8 mouse cellular contexts compared by ENCODE assay signal in genomic region chr11:61174821-61175658, GRCm38 (mm10). TPM values are rescaled to one million over a fixed set of nuclear protein-coding genes. Genes with fewer than 3 reads are reported as not detected.
DNase-seq lines count a peak whose midpoint lies in the region; ATAC-seq lines count a peak whose summit lies in the region.

Usp22 (minus strand) TSS chr11:61175055.

- H3K4me3 ChIP-seq in hindbrain, embryonic 11.5 days (ENCODE audit: low read depth, low read length), result peak within 1 kb of the TSS; percentile 97

- peak within 1 kb of the TSS; percentile 97 for H3K27ac ChIP-seq in hindbrain, embryonic 11.5 days (ENCODE audit: low read depth, low read length)

- under 1% methylated on average over 68 of the region's 69 CpGs for WGBS in hindbrain, embryonic 11.5 days

- peak within 1 kb of the TSS; percentile 50 for H3K4me2 ChIP-seq in hindbrain, embryonic 11.5 days (replicated peaks; ENCODE audit: low read depth, low read length)

- H3K9ac ChIP-seq in hindbrain, embryonic 11.5 days (ENCODE audit: low read depth, low read length), result peak within 1 kb of the TSS; percentile 100

- H3K4me1 ChIP-seq in hindbrain, embryonic 11.5 days (replicated peaks; ENCODE audit: control insufficient read depth, insufficient read depth, low read length), result peaks cover 3% of the 10 kb centered on the region; the same call in 1 of the 2 replicates

- no peaks in the 10 kb centered on the region for H3K9me3 ChIP-seq in hindbrain, embryonic 11.5 days (ENCODE audit: control insufficient read depth, low read length)

- H3K36me3 ChIP-seq in hindbrain, embryonic 11.5 days (ENCODE audit: control insufficient read depth, insufficient read depth, low read length), result no peaks in the 10 kb centered on the region

- peak; percentile 98 for ATAC-seq in hindbrain, embryonic 11.5 days (ENCODE audit: low FRiP score)

- H3K27me3 ChIP-seq in hindbrain, embryonic 11.5 days (ENCODE audit: control insufficient read depth, insufficient read depth, low read length), result no peaks in the 10 kb centered on the region

- peak; percentile 99 for DNase-seq in Muller cell, postnatal 12 days (ENCODE audit: inconsistent ontology term)
- peak; percentile 100 for DNase-seq in cerebellum, adult 9-11 months
- DNase-seq in frontal cortex, adult 2 months (ENCODE audit: extremely low spot score in 1 of 2, low spot score in 1 of 2), result peak; percentile 100
- peak; percentile 98 for DNase-seq in hindbrain, embryonic 11.5 days (ENCODE audit: low spot score)
- DNase-seq in layer of hippocampus, postnatal 10 days (ENCODE audit: low spot score in 2 of 2), result peak; percentile 99
- peak; percentile 100 for DNase-seq in lung, postnatal 10 days
- DNase-seq in ovary, postnatal 36 days (ENCODE audit: low spot score), result peak; percentile 98
- peak; percentile 98 for DNase-seq in thymus, postnatal 25 days

RNA-seq across cellular contexts. Expression of gene Usp22, which starts in this region (rescaled TPM):
- 152 and 176 TPM in 2 replicates for polyA plus RNA-seq in frontal cortex, adult 2 months (2012; rRNA removed)
- polyA plus RNA-seq in hindbrain, embryonic 11.5 days (2014; fragmentation: Nextera tagmentation; extraction: Ambion mirVana), result 273 and 295 TPM in 2 replicates
- total RNA-seq in layer of hippocampus, postnatal 10 days (2021), result 100 to 1,000 TPM; 453 to 469 TPM

Comparison
In these comparisons a context has a peak if more than half of its experiments do, and no peak if none do; other contexts are left out.
1. Peak in every context shown above with its lines: DNase-seq, ATAC-seq, H3K4me3 ChIP-seq and H3K27ac ChIP-seq.